Mouse (Mus musculus) adrenal gland, adult 2 months (tissue): ENCODE results near the gene Tmem106a. TPM values are rescaled to one million over a fixed set of nuclear protein-coding genes. Genes with fewer than 3 reads are reported as not detected.
"Not testable (repeated sequence)": the region's sequence is repeated elsewhere in the genome, so short reads cannot be mapped to it uniquely, and the experiment has no call there.

Experiments
- DNase-seq: peaks from one replicate; pipeline ENCODE4 v3.0.0; 2021
- polyA plus RNA-seq: library from polyadenylated mRNA; depleted of rRNA; stranded (reverse); fragments of >200 nt; gene quantifications from 2 replicates; pipeline ENCODE4 v1.2.3, GENCODE M21; 2012
- total RNA-seq, 2 experiments: library from RNA; stranded (reverse); gene quantifications; 2 replicates each; pipeline ENCODE4 v1.2.3; 2021

Tmem106a gene
- total and polyA plus RNA-seq, 3 experiments, result 14.4 to 28.6 (median 17.0) TPM

- no peak for DNase-seq
These were observed 17.1 kb downstream of the Tmem106a start, which contains the start of gene Gm11634 for GRCm38 (mm10) chr11:101599156-101599555. Gene Gm11634 (minus strand): TSS chr11:101599256.

- DNase-seq, result peak; percentile 60
These were observed 20.4 kb downstream of the Tmem106a start for GRCm38 (mm10) chr11:101602491-101602890.

GRCm38 (mm10) chr11:101604116-101604515, 22.1 kb downstream of the Tmem106a start:
- DNase-seq, result no peak

GRCm38 (mm10) chr11:101604531-101605453, 22.8 kb downstream of the Tmem106a start:
- DNase-seq, result peak; percentile 89

- DNase-seq, result not testable (repeated sequence)
These were observed 25.1 kb downstream of the Tmem106a start for GRCm38 (mm10) chr11:101607134-101607533.

- DNase-seq, result no peak
These were observed 28.4 kb downstream of the Tmem106a start for GRCm38 (mm10) chr11:101610445-101610844.

GRCm38 (mm10) chr11:101613596-101613995, 31.6 kb downstream of the Tmem106a start:
- no peak for DNase-seq

- no peak for DNase-seq
These were observed 32.1 kb downstream of the Tmem106a start for GRCm38 (mm10) chr11:101614116-101614515.

GRCm38 (mm10) chr11:101615380-101615779, 33.3 kb downstream of the Tmem106a start:
- DNase-seq, result no peak

- no peak for DNase-seq
These were observed 34.1 kb downstream of the Tmem106a start for GRCm38 (mm10) chr11:101616104-101616503.

- DNase-seq, result no peak
These were observed 35.1 kb downstream of the Tmem106a start for GRCm38 (mm10) chr11:101616948-101617767.

GRCm38 (mm10) chr11:101617849-101618248, 35.8 kb downstream of the Tmem106a start:
- DNase-seq, result peak; percentile 51

- DNase-seq, result peak; percentile 71
These were observed 36.6 kb downstream of the Tmem106a start for GRCm38 (mm10) chr11:101618596-101618995.

GRCm38 (mm10) chr11:101620022-101620655, 38.1 kb downstream of the Tmem106a start:
- not testable (repeated sequence) for DNase-seq

GRCm38 (mm10) chr11:101626649-101626994, 44.6 kb downstream of the Tmem106a start:
- no peak for DNase-seq

- DNase-seq, result peak; percentile 88
These were observed 45.2 kb downstream of the Tmem106a start, which contains the start of gene Rdm1 for GRCm38 (mm10) chr11:101626995-101627856. Gene Rdm1 (plus strand): TSS chr11:101627195.

GRCm38 (mm10) chr11:101627857-101628559, 46.0 kb downstream of the Tmem106a start:
- DNase-seq, result peak; percentile 91

GRCm38 (mm10) chr11:101628733-101629417, 46.8 kb downstream of the Tmem106a start:
- DNase-seq, result not testable (repeated sequence)

GRCm38 (mm10) chr11:101635660-101636059, 53.6 kb downstream of the Tmem106a start:
- no peak for DNase-seq

- DNase-seq, result no peak
These were observed 57.7 kb downstream of the Tmem106a start for GRCm38 (mm10) chr11:101639761-101640160.
